Mouse (Mus musculus) mesoderm, embryonic 11.5 days (tissue): ENCODE data around the gene Golga2.
A peak's percentile ranks its signal among the peaks of the same experiment; 100 is the strongest.

Experiments used
- DNase-seq: peaks from one replicate; pipeline ENCODE4 v3.0.0-alpha.2; 2012; ENCODE audit warnings: low read depth, low spot score

The Golga2 gene

GRCm38 (mm10) chr2:32317791-32318417, 30.7 kb downstream of the Golga2 start:
- peak; percentile 92 for DNase-seq

- peak; percentile 41 for DNase-seq
Measured at GRCm38 (mm10) chr2:32318709-32319585, 31.8 kb downstream of the Golga2 start.

GRCm38 (mm10) chr2:32319586-32320580, 32.7 kb downstream of the Golga2 start:
- peak; percentile 83 for DNase-seq

- DNase-seq: no peak
Measured at GRCm38 (mm10) chr2:32320721-32321120, 33.5 kb downstream of the Golga2 start.

GRCm38 (mm10) chr2:32321591-32322298, 34.6 kb downstream of the Golga2 start:
- no peak for DNase-seq

- DNase-seq: no peak
Measured at GRCm38 (mm10) chr2:32322754-32323741, 35.9 kb downstream of the Golga2 start.

- DNase-seq: no peak
Measured at GRCm38 (mm10) chr2:32324322-32324721, 37.1 kb downstream of the Golga2 start.

- no peak for DNase-seq
Measured at GRCm38 (mm10) chr2:32325342-32325741, 38.2 kb downstream of the Golga2 start.

- no peak for DNase-seq
Measured at GRCm38 (mm10) chr2:32327200-32327599, 40.0 kb downstream of the Golga2 start.

- DNase-seq: peak; percentile 54
Measured at GRCm38 (mm10) chr2:32328911-32329460, 41.8 kb downstream of the Golga2 start.

- DNase-seq: no peak
Measured at GRCm38 (mm10) chr2:32329531-32329930, 42.3 kb downstream of the Golga2 start.

GRCm38 (mm10) chr2:32332159-32332558, 45.0 kb downstream of the Golga2 start:
- DNase-seq: no peak

GRCm38 (mm10) chr2:32335888-32336287, 48.7 kb downstream of the Golga2 start:
- DNase-seq: no peak

GRCm38 (mm10) chr2:32339912-32340642, 52.9 kb downstream of the Golga2 start:
- no peak for DNase-seq

GRCm38 (mm10) chr2:32340836-32341633, 53.9 kb downstream of the Golga2 start:
- DNase-seq: no peak

GRCm38 (mm10) chr2:32341634-32341939, 54.4 kb downstream of the Golga2 start:
- no peak for DNase-seq

GRCm38 (mm10) chr2:32342039-32342438, 54.9 kb downstream of the Golga2 start:
- no peak for DNase-seq
